Comparison of ENCODE assay signal across 14 mouse cellular contexts in the genomic region with DNA sequence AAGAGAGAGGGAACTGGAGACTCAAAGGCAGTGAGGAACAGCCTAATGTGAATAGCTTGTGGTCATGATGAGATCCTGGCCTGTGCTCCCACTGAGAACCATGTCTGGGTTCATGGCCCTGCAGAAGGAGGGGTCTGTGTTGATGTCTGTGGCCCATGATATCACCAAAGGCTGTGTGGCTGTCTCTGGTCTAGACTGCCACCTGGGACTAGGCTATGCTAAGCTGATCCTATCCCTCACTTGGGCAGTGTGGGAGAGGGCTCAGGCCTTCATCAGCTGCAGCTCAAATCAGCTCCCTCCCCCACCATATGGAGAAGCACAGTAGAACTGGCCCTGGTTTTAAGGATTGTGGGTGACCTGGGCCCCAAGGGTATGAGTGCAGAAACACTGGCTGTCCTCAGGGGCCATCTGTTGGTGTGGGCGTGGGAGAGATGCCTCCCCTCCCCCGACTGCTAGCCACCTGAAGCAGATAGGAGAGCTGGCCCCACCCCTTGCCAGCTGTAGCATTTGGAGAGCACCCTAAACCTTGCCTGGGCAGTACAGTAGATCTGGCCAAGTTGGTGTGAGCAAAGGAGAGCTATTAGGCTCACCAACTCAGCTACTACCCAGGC. TPM values are rescaled to one million over a fixed set of nuclear protein-coding genes. Genes with fewer than 3 reads are reported as not detected.
DNase-seq lines count a peak whose midpoint lies in the region; ATAC-seq lines count a peak whose summit lies in the region.
"Had no signal": no experiment of that assay in that cellular context is flagged by ENCODE, and none has a peak within 500 bp of the region (broad histone marks: within the 10 kb centered on the region; RNA-seq: fewer than 3 reads in every experiment).

No protein-coding gene starts in this region.

- WGBS in limb, embryonic 11.5 days: 59% methylated on average over 2 of the region's 2 CpGs
- 60% methylated on average over 2 of the region's 2 CpGs for WGBS in limb, embryonic 10.5 days
- WGBS in liver, embryonic 12.5 days (ENCODE audit: insufficient replicate concordance): 22% methylated on average over 2 of the region's 2 CpGs

- no peaks in the 10 kb centered on the region for H3K4me1 ChIP-seq in limb, embryonic 11.5 days (ENCODE audit: control insufficient read depth, insufficient read depth, low read length)
- H3K4me1 ChIP-seq in limb, embryonic 10.5 days: no peaks in the 10 kb centered on the region
- peaks cover 85% of the 10 kb centered on the region for H3K4me1 ChIP-seq in liver, embryonic 12.5 days
- H3K4me1 ChIP-seq: limb, embryonic 15.5 days had no signal

- H3K27me3 ChIP-seq in limb, embryonic 11.5 days (ENCODE audit: control insufficient read depth, insufficient read depth, low read length): no peaks in the 10 kb centered on the region
- H3K27me3 ChIP-seq in limb, embryonic 10.5 days (ENCODE audit: low read depth, poor library complexity, severe bottlenecking): no peaks in the 10 kb centered on the region
- H3K27me3 ChIP-seq in liver, embryonic 12.5 days (replicated peaks): no peaks in the 10 kb centered on the region
- H3K27me3 ChIP-seq: limb, embryonic 15.5 days; Patski had no signal

- H3K9me3 ChIP-seq in limb, embryonic 11.5 days (ENCODE audit: control insufficient read depth, low read length): no peaks in the 10 kb centered on the region
- no peaks in the 10 kb centered on the region for H3K9me3 ChIP-seq in limb, embryonic 10.5 days (replicated peaks)
- H3K9me3 ChIP-seq in liver, embryonic 12.5 days (replicated peaks): no peaks in the 10 kb centered on the region
- H3K9me3 ChIP-seq: limb, embryonic 15.5 days had no signal

- no peak overlapping the region for H3K4me2 ChIP-seq in limb, embryonic 11.5 days (ENCODE audit: low read depth, severe bottlenecking)
- H3K4me2 ChIP-seq in liver, embryonic 12.5 days: peak overlapping the region; percentile 58
- H3K4me2 ChIP-seq: limb, embryonic 15.5 days had no signal

- H3K27ac ChIP-seq in limb, embryonic 11.5 days (replicated peaks; ENCODE audit: low read depth, low read length): no peak overlapping the region
- H3K27ac ChIP-seq in limb, embryonic 10.5 days: no peak overlapping the region
- H3K27ac ChIP-seq in liver, embryonic 12.5 days: peak overlapping the region; percentile 91
- H3K27ac ChIP-seq: limb, embryonic 15.5 days had no signal

- H3K36me3 ChIP-seq in limb, embryonic 11.5 days (ENCODE audit: control insufficient read depth, insufficient read depth, low read length): no peaks in the 10 kb centered on the region
- H3K36me3 ChIP-seq in limb, embryonic 10.5 days: no peaks in the 10 kb centered on the region
- H3K36me3 ChIP-seq in liver, embryonic 12.5 days: no peaks in the 10 kb centered on the region
- H3K36me3 ChIP-seq: limb, embryonic 15.5 days had no signal

- ATAC-seq in limb, embryonic 11.5 days (ENCODE audit: insufficient number of reproducible peaks, low FRiP score, low TSS enrichment, low read depth): peak; percentile 26; the same call in 1 of the 2 replicates
- ATAC-seq in common myeloid progenitor, adult 5-6 weeks (replicated peaks; ENCODE audit: low read depth, poor library complexity, severe bottlenecking): peak; percentile 20; the same call in 1 of the 2 replicates
- peak; percentile 86 for ATAC-seq in liver, embryonic 12.5 days
- ATAC-seq: Patski had no signal

- DNase-seq in limb, embryonic 11.5 days (ENCODE audit: low spot score): no peak
- DNase-seq in limb, embryonic 10.5 days (ENCODE audit: low spot score): no peak
- peak; percentile 67 to 83 for DNase-seq in spleen, postnatal 10 days (ENCODE audit: low spot score in 2 of 2)
- DNase-seq in right cerebral cortex, postnatal 25 days: no peak
- no peak for DNase-seq in adrenal gland, adult (ENCODE audit: inconsistent age in 2 of 2, low spot score in 1 of 2)
- no peak for DNase-seq in kidney, postnatal 14 days

- no peak overlapping the region for H3K9ac ChIP-seq in limb, embryonic 11.5 days (ENCODE audit: low read length)
- peak overlapping the region; percentile 60 for H3K9ac ChIP-seq in liver, embryonic 12.5 days
- H3K9ac ChIP-seq: limb, embryonic 15.5 days had no signal

- H3K4me3 ChIP-seq in limb, embryonic 11.5 days (ENCODE audit: low read depth, low read length): no peak overlapping the region
- H3K4me3 ChIP-seq in limb, embryonic 10.5 days: no peak overlapping the region
- peak overlapping the region; percentile 12; the same call in 1 of the 2 replicates for H3K4me3 ChIP-seq in liver, embryonic 12.5 days
- H3K4me3 ChIP-seq: limb, embryonic 15.5 days; myocyte had no signal

RNA-seq across cellular contexts. Expression of a gene that starts 4.0 kb away (rescaled TPM):
- polyA plus RNA-seq in limb, embryonic 11.5 days (2014; fragmentation: Nextera tagmentation; extraction: Ambion mirVana): 0.20 and 0.41 TPM in 2 replicates
- 0.14 TPM in 1 of 2 replicates, not detected in the other for polyA plus RNA-seq in limb, embryonic 10.5 days (2016; fragmentation: Nextera tagmentation; extraction: Ambion mirVana)
- 49.7 and 62.1 TPM in 2 replicates for total RNA-seq in common myeloid progenitor, adult 5-6 weeks (2017)
- polyA plus RNA-seq in liver, embryonic 12.5 days (2016; fragmentation: Nextera tagmentation; extraction: Ambion mirVana): 2.3 and 4.0 TPM in 2 replicates
- polyA plus RNA-seq: Patski had no signal

RNA-seq across cellular contexts. Expression of a gene that starts 13.5 kb away (rescaled TPM):
- not detected in 2 replicates for polyA plus RNA-seq in limb, embryonic 11.5 days (2014; fragmentation: Nextera tagmentation; extraction: Ambion mirVana)
- polyA plus RNA-seq in limb, embryonic 10.5 days (2016; fragmentation: Nextera tagmentation; extraction: Ambion mirVana): not detected in 2 replicates
- not detected in 2 replicates for total RNA-seq in common myeloid progenitor, adult 5-6 weeks (2017)
- not detected in 2 replicates for polyA plus RNA-seq in liver, embryonic 12.5 days (2016; fragmentation: Nextera tagmentation; extraction: Ambion mirVana)
- total RNA-seq: heart, postnatal 25 days; layer of hippocampus, postnatal 10 days had no signal
- polyA plus RNA-seq: limb, embryonic 15.5 days; Patski had no signal

RNA-seq across cellular contexts. Expression of a gene that starts 18.8 kb away (rescaled TPM):
- 0.20 TPM in 1 of 2 replicates, not detected in the other for polyA plus RNA-seq in limb, embryonic 11.5 days (2014; fragmentation: Nextera tagmentation; extraction: Ambion mirVana)
- 0.15 TPM in 1 of 2 replicates, not detected in the other for polyA plus RNA-seq in limb, embryonic 10.5 days (2016; fragmentation: Nextera tagmentation; extraction: Ambion mirVana)
- not detected in 2 replicates for total RNA-seq in common myeloid progenitor, adult 5-6 weeks (2017)
- polyA plus RNA-seq in liver, embryonic 12.5 days (2016; fragmentation: Nextera tagmentation; extraction: Ambion mirVana): not detected in 2 replicates
- polyA plus RNA-seq: Patski had no signal

RNA-seq across cellular contexts. Expression of a gene that starts 34.3 kb away (rescaled TPM):
- polyA plus RNA-seq in limb, embryonic 11.5 days (2014; fragmentation: Nextera tagmentation; extraction: Ambion mirVana): not detected in 2 replicates
- polyA plus RNA-seq in limb, embryonic 10.5 days (2016; fragmentation: Nextera tagmentation; extraction: Ambion mirVana): not detected in 2 replicates
- total RNA-seq in common myeloid progenitor, adult 5-6 weeks (2017): not detected in 2 replicates
- not detected in 2 replicates for polyA plus RNA-seq in liver, embryonic 12.5 days (2016; fragmentation: Nextera tagmentation; extraction: Ambion mirVana)
- total RNA-seq: adrenal gland, postnatal 4 days; heart, postnatal 25 days; layer of hippocampus, postnatal 10 days had no signal
- polyA plus RNA-seq: limb, embryonic 15.5 days; myocyte; Patski had no signal

RNA-seq across cellular contexts. Expression of a gene that starts 36.8 kb away (rescaled TPM):
- 1.9 and 2.2 TPM in 2 replicates for polyA plus RNA-seq in limb, embryonic 11.5 days (2014; fragmentation: Nextera tagmentation; extraction: Ambion mirVana)
- polyA plus RNA-seq in limb, embryonic 10.5 days (2016; fragmentation: Nextera tagmentation; extraction: Ambion mirVana): 1.5 and 1.8 TPM in 2 replicates
- total RNA-seq in common myeloid progenitor, adult 5-6 weeks (2017): 1.1 TPM in 1 of 2 replicates, not detected in the other
- 2.6 and 3.5 TPM in 2 replicates for polyA plus RNA-seq in liver, embryonic 12.5 days (2016; fragmentation: Nextera tagmentation; extraction: Ambion mirVana)

Comparison
In these comparisons a context has a peak if more than half of its experiments do, and no peak if none do; other contexts are left out.
1. ATAC-seq: peak in every context shown above with its lines; median percentile 86 in liver, embryonic 12.5 days; 26 in limb, embryonic 11.5 days; 20 in common myeloid progenitor, adult 5-6 weeks.
2. DNase-seq: peak in spleen, postnatal 10 days (2 of 2); none in limb, embryonic 11.5 days (single experiment), limb, embryonic 10.5 days (single experiment), right cerebral cortex, postnatal 25 days (single experiment), adrenal gland, adult (0 of 2) and kidney, postnatal 14 days (single experiment).